Mouse (Mus musculus) embryonic fibroblast, embryonic 13.5 days (primary cell): Measurements from ENCODE around the gene Cnot1.

Source experiments
- CTCF ChIP-seq: IDR thresholded peaks from 2 replicates; pipeline ENCODE4 v1.5.1; 2011; ENCODE audit warnings: mild to moderate bottlenecking, control low read depth, low read length, moderate library complexity, borderline replicate concordance; ENCODE audit not compliant: insufficient read depth
- POLR2A ChIP-seq: IDR thresholded peaks from 2 replicates; pipeline ENCODE4 v1.6.1; 2011; ENCODE audit warnings: low read depth, mild to moderate bottlenecking, control low read depth, low read length, moderate library complexity

DNA sequence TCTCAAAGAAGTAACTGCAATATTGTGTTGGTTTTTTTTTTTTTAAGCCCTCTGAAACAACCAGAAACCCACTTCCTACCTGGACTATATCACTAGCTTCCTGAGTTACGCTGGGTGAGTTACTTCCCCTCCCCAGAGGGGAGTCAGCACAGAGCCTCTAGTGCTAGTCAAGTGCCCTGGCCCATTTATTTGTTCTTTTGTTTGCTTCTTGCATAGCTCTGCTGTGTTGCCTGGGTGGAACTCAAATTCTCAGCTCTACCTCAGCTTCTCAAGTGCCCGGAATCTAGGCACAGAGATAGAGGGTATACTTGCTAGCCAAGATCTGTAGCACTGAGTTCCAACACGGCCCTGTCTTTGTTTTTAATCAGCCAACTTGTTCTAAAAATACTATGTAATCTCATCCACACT lies 2.9 kb upstream of the Cnot1 start:
- TF ChIP-seq POLR2A = no peak
- no peak for TF ChIP-seq CTCF
